Mouse (Mus musculus) forebrain, embryonic 11.5 days (tissue): ENCODE data around the gene Olfr1186. TPM values are rescaled to one million over a fixed set of nuclear protein-coding genes. Genes with fewer than 3 reads are reported as not detected.
"Not testable (repeated sequence)": the region's sequence is repeated elsewhere in the genome, so short reads cannot be mapped to it uniquely, and the experiment has no call there.

ENCODE experiments used
- ATAC-seq: fragments of 200-750 bp; cut with Nextera tagmentation; replicated peaks from 2 replicates; pipeline ENCODE4 v1.8.0; 2017; ENCODE audit warnings: moderate TSS enrichment; ENCODE audit not compliant: low FRiP score
- DNase-seq: peaks from one replicate; pipeline ENCODE4 v3.0.0-alpha.2; 2017; ENCODE audit warnings: low spot score
- H3K27ac ChIP-seq: fragments of 300-500 bp; sonication (generic); 2 replicates; pipeline ENCODE4 v1.5.1; 2014; ENCODE audit warnings: low read depth, low read length
- H3K27me3 ChIP-seq: fragments of 300-500 bp; sonication (generic); 2 replicates; pipeline ENCODE4 v1.6.1; 2014; ENCODE audit warnings: mild to moderate bottlenecking, low read length, mixed read lengths; ENCODE audit not compliant: control insufficient read depth, insufficient read depth
- H3K36me3 ChIP-seq: fragments of 300-500 bp; sonication (generic); 2 replicates; pipeline ENCODE4 v1.6.1; 2014; ENCODE audit warnings: mild to moderate bottlenecking, low read length, moderate library complexity, mixed read lengths; ENCODE audit not compliant: control insufficient read depth, insufficient read depth
- H3K4me1 ChIP-seq: fragments of 300-500 bp; sonication (generic); replicated peaks from 2 replicates; pipeline ENCODE4 v1.6.1; 2014; ENCODE audit warnings: low read length, mixed read lengths; ENCODE audit not compliant: control insufficient read depth, insufficient read depth
- H3K4me2 ChIP-seq: fragments of 300-500 bp; sonication (generic); 2 replicates; pipeline ENCODE4 v1.6.1; 2014; ENCODE audit warnings: low read depth, mild to moderate bottlenecking, low read length, moderate library complexity, mixed read lengths; ENCODE audit not compliant: severe bottlenecking
- H3K4me3 ChIP-seq: fragments of 300-500 bp; sonication (generic); 2 replicates; pipeline ENCODE4 v1.5.1; 2014; ENCODE audit warnings: low read depth, low read length
- H3K9ac ChIP-seq: fragments of 300-500 bp; sonication (generic); 2 replicates; pipeline ENCODE4 v1.6.1; 2014; ENCODE audit warnings: low read length
- H3K9me3 ChIP-seq: fragments of 300-500 bp; sonication (generic); 2 replicates; pipeline ENCODE4 v1.6.1; 2016; ENCODE audit warnings: low read length, mixed read lengths; ENCODE audit not compliant: control insufficient read depth
- WGBS: fragments of 180-500 bp; shearing (Covaris S2); extraction: QIAGEN DNeasy Blood & Tissue Kit; methylation state at CpG from one replicate; pipeline ENCODE4 v1.1.7; 2014; 5-methylcytosine and 5-hydroxymethylcytosine counted together
- polyA plus RNA-seq: library from polyadenylated mRNA; unstranded; fragments of >200 nt; fragmentation: Nextera tagmentation; extraction: Ambion mirVana; gene quantifications from 2 replicates; pipeline ENCODE4 v1.2.1, GENCODE M21; 2014

Olfr1186 gene
- polyA plus RNA-seq = not detected in 2 replicates

DNA sequence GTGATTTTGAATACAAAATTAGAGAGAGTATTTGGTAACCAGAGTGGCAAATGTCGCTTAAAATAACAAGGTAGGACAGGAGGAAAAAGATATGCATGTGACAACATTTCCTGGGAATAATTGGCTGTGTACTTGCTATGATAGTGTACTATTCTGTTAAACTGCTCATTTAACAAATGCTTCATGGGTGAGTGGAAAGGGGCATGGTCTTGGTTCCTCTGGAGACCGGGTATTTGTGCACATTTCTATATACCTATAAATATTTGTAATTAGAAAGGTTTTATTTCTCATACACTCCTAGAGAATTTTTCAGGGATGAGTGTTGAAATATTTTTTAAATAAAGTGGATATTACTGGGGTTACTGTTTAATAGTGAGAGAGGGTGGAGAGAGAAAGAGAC is at the start of gene Olfr1186:
Olfr1186 (plus strand) TSS at position 301 of the 400 bp plus-strand sequence.
- WGBS = 89% methylated on average over 2 of the region's 2 CpGs
- Histone ChIP-seq H3K9me3 (no peaks in the 10 kb centered on the region), H3K4me1 (no peaks in the 10 kb centered on the region), H3K27me3 (no peaks in the 10 kb centered on the region), H3K4me2 (no peak within 1 kb of the TSS), H3K4me3 (no peak within 1 kb of the TSS), H3K27ac (no peak within 1 kb of the TSS), H3K9ac (no peak within 1 kb of the TSS), H3K36me3 (no peaks in the 10 kb centered on the region)
- ATAC-seq (no peak), DNase-seq (no peak)

- Histone ChIP-seq H3K27ac (no peak within 1 kb of the TSS), H3K9ac (no peak within 1 kb of the TSS), H3K4me2 (no peak within 1 kb of the TSS), H3K4me1 (no peaks in the 10 kb centered on the region), H3K9me3 (no peaks in the 10 kb centered on the region), H3K36me3 (no peaks in the 10 kb centered on the region), H3K4me3 (no peak within 1 kb of the TSS), H3K27me3 (no peaks in the 10 kb centered on the region)
- DNase-seq = no peak
- no peak for ATAC-seq
- WGBS = 89% methylated on average over 2 of the region's 2 CpGs
These were observed 35.1 kb upstream of the Olfr1186 start, which contains the start of gene Olfr1184 for GRCm38 (mm10) chr2:88483298-88483697. Olfr1184 (plus strand) TSS chr2:88483598.

DNA sequence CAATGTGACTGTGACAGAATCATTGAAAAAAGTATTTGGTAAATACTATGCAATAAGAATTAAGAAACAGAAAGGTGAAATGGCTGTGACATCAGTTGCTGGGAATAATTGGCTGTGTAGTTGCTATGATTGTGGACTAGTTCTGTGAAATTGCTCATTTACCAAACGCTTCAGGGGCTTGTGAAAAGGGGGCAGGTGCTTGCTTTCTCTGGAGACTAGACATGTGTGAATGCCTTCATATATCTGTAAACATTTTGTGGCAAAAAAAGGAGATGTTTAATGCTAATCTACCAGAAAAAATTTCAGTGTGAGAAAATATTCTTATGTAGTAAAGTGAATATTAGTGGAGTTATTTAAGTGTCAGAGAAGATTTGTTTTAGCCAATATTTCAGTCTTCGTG is 25.3 kb upstream of the Olfr1186 start, which contains the start of gene Olfr1185-ps1:
Olfr1185-ps1 (plus strand) TSS at position 301 of the 400 bp plus-strand sequence.
- Histone ChIP-seq H3K4me2 (no peak within 1 kb of the TSS), H3K9me3 (no peaks in the 10 kb centered on the region), H3K27me3 (no peaks in the 10 kb centered on the region), H3K4me1 (no peaks in the 10 kb centered on the region), H3K36me3 (no peaks in the 10 kb centered on the region), H3K4me3 (no peak within 1 kb of the TSS), H3K27ac (no peak within 1 kb of the TSS), H3K9ac (no peak within 1 kb of the TSS)
- DNase-seq (no peak), ATAC-seq (no peak)
- WGBS = 83% methylated on average over 2 of the region's 2 CpGs

GRCm38 (mm10) chr2:88525720-88526119 is 7.4 kb downstream of the Olfr1186 start:
- Histone ChIP-seq H3K27ac (no peak overlapping the region), H3K36me3 (no peaks in the 10 kb centered on the region), H3K4me3 (no peak overlapping the region), H3K9ac (no peak overlapping the region), H3K4me2 (no peak overlapping the region), H3K9me3 (no peaks in the 10 kb centered on the region), H3K27me3 (no peaks in the 10 kb centered on the region), H3K4me1 (no peaks in the 10 kb centered on the region)
- ATAC-seq = no peak
- DNase-seq = no peak
- WGBS = 72% methylated on average over 3 of the region's 3 CpGs

- WGBS = 91% methylated on average over 2 of the region's 2 CpGs
- H3K9me3 ChIP-seq = no peaks in the 10 kb centered on the region
- DNase-seq = no peak
- H3K4me1 ChIP-seq = no peaks in the 10 kb centered on the region
- no peak within 1 kb of the TSS for H3K9ac ChIP-seq
- H3K36me3 ChIP-seq = no peaks in the 10 kb centered on the region
- no peaks in the 10 kb centered on the region for H3K27me3 ChIP-seq
- no peak within 1 kb of the TSS for H3K4me3 ChIP-seq
- ATAC-seq = no peak
- H3K4me2 ChIP-seq = no peak within 1 kb of the TSS
- no peak within 1 kb of the TSS for H3K27ac ChIP-seq
These were observed 38.3 kb downstream of the Olfr1186 start, which contains the start of gene Olfr1188 for GRCm38 (mm10) chr2:88556635-88557034. Olfr1188 (plus strand) TSS chr2:88556935.

- not testable (repeated sequence) for H3K4me3 ChIP-seq, H3K9ac ChIP-seq, H3K4me2 ChIP-seq, DNase-seq, H3K9me3 ChIP-seq, H3K27ac ChIP-seq, H3K36me3 ChIP-seq, ATAC-seq, H3K27me3 ChIP-seq, H3K4me1 ChIP-seq
- 92% methylated on average over 12 of the region's 12 CpGs for WGBS
These were observed 54.3 kb downstream of the Olfr1186 start for GRCm38 (mm10) chr2:88572696-88573095.

Other genes with a start within 250 kb of the Olfr1186 start
- not detected in 2 replicates for gene Olfr1173, start 238.7 kb upstream of the Olfr1186 start, polyA plus RNA-seq
- gene Olfr1174-ps, start 203.4 kb upstream of the Olfr1186 start, polyA plus RNA-seq = not detected in 2 replicates
- not detected in 2 replicates for gene Olfr1175-ps, start 191.3 kb upstream of the Olfr1186 start, polyA plus RNA-seq
- not detected in 2 replicates for gene Olfr1176, start 181.8 kb upstream of the Olfr1186 start, polyA plus RNA-seq
- gene Olfr1177-ps, start 172.1 kb upstream of the Olfr1186 start, polyA plus RNA-seq = not detected in 2 replicates
- not detected in 2 replicates for gene Olfr1178, start 131.5 kb upstream of the Olfr1186 start, polyA plus RNA-seq
- not detected in 2 replicates for gene Olfr1179, start 112.1 kb upstream of the Olfr1186 start, polyA plus RNA-seq
- not detected in 2 replicates for gene Olfr1180, start 99.4 kb upstream of the Olfr1186 start, polyA plus RNA-seq
- gene Olfr1181, start 92.4 kb upstream of the Olfr1186 start, polyA plus RNA-seq = not detected in 2 replicates
- not detected in 2 replicates for gene Gm13757, start 69.4 kb upstream of the Olfr1186 start, polyA plus RNA-seq
- gene Olfr1183, start 63.7 kb upstream of the Olfr1186 start, polyA plus RNA-seq = not detected in 2 replicates
- gene Olfr1184, start 35.0 kb upstream of the Olfr1186 start, polyA plus RNA-seq = not detected in 2 replicates
- not detected in 2 replicates for gene Olfr1185-ps1, start 25.2 kb upstream of the Olfr1186 start, polyA plus RNA-seq
- gene Olfr1188, start 38.4 kb downstream of the Olfr1186 start, polyA plus RNA-seq = not detected in 2 replicates
- not detected in 2 replicates for gene Olfr1189, start 67.9 kb downstream of the Olfr1186 start, polyA plus RNA-seq
- gene Olfr1191-ps1, start 122.0 kb downstream of the Olfr1186 start, polyA plus RNA-seq = not detected in 2 replicates
- gene Olfr1192-ps1, start 130.0 kb downstream of the Olfr1186 start, polyA plus RNA-seq = not detected in 2 replicates
- gene Olfr1193, start 157.1 kb downstream of the Olfr1186 start, polyA plus RNA-seq = not detected in 2 replicates
- gene Olfr1195, start 170.6 kb downstream of the Olfr1186 start, polyA plus RNA-seq = not detected in 2 replicates
- not detected in 2 replicates for gene Olfr1196, start 186.0 kb downstream of the Olfr1186 start, polyA plus RNA-seq
- not detected in 2 replicates for gene Olfr1197, start 213.8 kb downstream of the Olfr1186 start, polyA plus RNA-seq
- not detected in 2 replicates for gene Olfr1198, start 232.8 kb downstream of the Olfr1186 start, polyA plus RNA-seq
- not detected in 2 replicates for gene Olfr1199, start 241.9 kb downstream of the Olfr1186 start, polyA plus RNA-seq